Mouse (Mus musculus) frontal cortex, adult 2 months (tissue): Measurements from ENCODE around the gene Lrrc26. TPM values are rescaled to one million over a fixed set of nuclear protein-coding genes. Genes with fewer than 3 reads are reported as not detected.

Experiments
- DNase-seq, 2 experiments: peaks; one replicate each; pipeline ENCODE4 v3.0.0; 2022; ENCODE audit warnings: low spot score in 1 of 2; ENCODE audit errors: extremely low spot score in 1 of 2
- polyA plus RNA-seq: library from polyadenylated mRNA; depleted of rRNA; stranded (reverse); fragments of >200 nt; gene quantifications from 2 replicates; pipeline ENCODE4 v1.2.3, GENCODE M21; 2012; rRNA removed

Gene Lrrc26
- polyA plus RNA-seq, 1 experiment: not detected

DNA sequence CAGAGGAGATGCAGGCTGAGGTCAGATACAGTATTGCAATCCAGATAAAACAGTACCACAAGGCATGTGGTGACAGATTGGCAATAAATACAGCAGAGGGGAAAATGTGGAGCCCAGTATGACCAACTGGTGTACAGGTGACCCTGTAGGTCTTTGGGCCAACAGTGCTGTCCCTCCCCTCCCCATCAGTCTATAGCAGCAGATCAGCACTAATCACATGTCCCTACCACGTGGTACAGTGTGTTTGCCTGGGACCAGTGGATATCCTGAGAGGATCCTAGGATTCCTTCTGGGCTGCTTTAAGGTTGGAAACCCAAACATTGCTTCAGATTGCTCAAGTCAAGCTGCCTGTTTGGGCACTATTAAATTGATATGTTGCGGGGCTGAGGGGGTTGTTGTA, 43.9 kb downstream of the Lrrc26 start:
- no peak for DNase-seq

DNA sequence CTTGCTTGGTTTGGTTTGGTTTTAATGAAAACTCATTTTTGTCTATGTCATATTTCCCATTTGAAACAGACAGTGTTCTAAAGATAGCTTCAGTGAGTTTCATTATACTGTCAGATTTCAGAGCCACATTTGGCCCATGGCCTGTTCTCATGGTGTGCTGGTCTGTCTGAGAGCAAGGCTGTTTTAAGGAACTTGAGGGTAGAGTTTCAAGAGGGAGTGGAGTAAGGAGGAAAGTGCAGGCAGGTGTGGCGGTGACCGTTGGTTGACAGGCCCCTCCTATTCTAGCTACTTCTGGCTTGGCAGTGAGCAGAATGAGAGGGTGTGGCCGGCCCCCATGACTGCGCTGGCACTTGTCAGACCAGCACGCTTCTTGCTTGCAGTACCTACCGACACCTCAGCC, 48.6 kb downstream of the Lrrc26 start:
- DNase-seq: no peak

Other genes with a start within 250 kb of the Lrrc26 start
- gene Nsmf, start 235.6 kb upstream of the Lrrc26 start, polyA plus RNA-seq: 638 and 695 TPM in 2 replicates
- 0.08 TPM in 1 of 2 replicates, not detected in the other for gene Entpd8, start 209.6 kb upstream of the Lrrc26 start, polyA plus RNA-seq
- gene Noxa1, start 194.8 kb upstream of the Lrrc26 start, polyA plus RNA-seq: not detected in 2 replicates
- 38.7 and 39.1 TPM in 2 replicates for gene Nrarp, start 109.2 kb upstream of the Lrrc26 start, polyA plus RNA-seq
- 2.6 and 3.0 TPM in 2 replicates for gene Tor4a, start 93.0 kb upstream of the Lrrc26 start, polyA plus RNA-seq
- 60.2 and 65.6 TPM in 2 replicates for gene Nelfb, start 78.4 kb upstream of the Lrrc26 start, polyA plus RNA-seq
- gene Stpg3, start 75.3 kb upstream of the Lrrc26 start, polyA plus RNA-seq: 0.06 and 0.15 TPM in 2 replicates
- 0.16 and 0.19 TPM in 2 replicates for gene Fam166a, start 71.2 kb upstream of the Lrrc26 start, polyA plus RNA-seq
- gene Tubb4b, start 65.2 kb upstream of the Lrrc26 start, polyA plus RNA-seq: 499 and 548 TPM in 2 replicates
- gene Slc34a3, start 55.6 kb upstream of the Lrrc26 start, polyA plus RNA-seq: 0.08 and 0.15 TPM in 2 replicates
- gene Rnf224, start 53.1 kb upstream of the Lrrc26 start, polyA plus RNA-seq: not detected in 2 replicates
- 248 and 300 TPM in 2 replicates for gene Rnf208, start 47.7 kb upstream of the Lrrc26 start, polyA plus RNA-seq
- 0.24 and 0.53 TPM in 2 replicates for gene Cysrt1, start 47.5 kb upstream of the Lrrc26 start, polyA plus RNA-seq
- 15.8 and 16.4 TPM in 2 replicates for gene AL732309.1, start 43.1 kb upstream of the Lrrc26 start, polyA plus RNA-seq
- gene Tmem203, start 34.5 kb upstream of the Lrrc26 start, polyA plus RNA-seq: 29.8 and 31.1 TPM in 2 replicates
- 13.5 and 18.9 TPM in 2 replicates for gene Tprn, start 27.3 kb upstream of the Lrrc26 start, polyA plus RNA-seq
- gene Ssna1, start 17.5 kb upstream of the Lrrc26 start, polyA plus RNA-seq: 75.4 and 86.0 TPM in 2 replicates
- gene Anapc2, start 17.4 kb upstream of the Lrrc26 start, polyA plus RNA-seq: 69.9 and 79.0 TPM in 2 replicates
- not detected in 2 replicates for gene Tmem210, start 1.8 kb upstream of the Lrrc26 start, polyA plus RNA-seq
- 313 and 325 TPM in 2 replicates for gene Grin1, start 29.3 kb downstream of the Lrrc26 start, polyA plus RNA-seq
- 31.1 and 31.8 TPM in 2 replicates for gene Man1b1, start 42.4 kb downstream of the Lrrc26 start, polyA plus RNA-seq
- 62.5 and 63.9 TPM in 2 replicates for gene Dpp7, start 66.4 kb downstream of the Lrrc26 start, polyA plus RNA-seq
- 15.0 and 17.9 TPM in 2 replicates for gene Uap1l1, start 75.8 kb downstream of the Lrrc26 start, polyA plus RNA-seq
- gene Sapcd2, start 82.4 kb downstream of the Lrrc26 start, polyA plus RNA-seq: 3.9 and 5.3 TPM in 2 replicates
- gene Entpd2, start 106.0 kb downstream of the Lrrc26 start, polyA plus RNA-seq: 14.1 and 19.3 TPM in 2 replicates
- 383 and 426 TPM in 2 replicates for gene Npdc1, start 109.4 kb downstream of the Lrrc26 start, polyA plus RNA-seq
- gene Fut7, start 133.4 kb downstream of the Lrrc26 start, polyA plus RNA-seq: 0.40 and 0.67 TPM in 2 replicates
- gene Abca2, start 138.8 kb downstream of the Lrrc26 start, polyA plus RNA-seq: 107 TPM in 2 replicates
- 0.42 and 1.4 TPM in 2 replicates for gene Clic3, start 166.9 kb downstream of the Lrrc26 start, polyA plus RNA-seq
- gene Paxx, start 171.2 kb downstream of the Lrrc26 start, polyA plus RNA-seq: 110 and 114 TPM in 2 replicates
- 2,136 and 2,926 TPM in 2 replicates for gene Ptgds, start 180.1 kb downstream of the Lrrc26 start, polyA plus RNA-seq
- not detected in 2 replicates for gene Lcn12, start 204.0 kb downstream of the Lrrc26 start, polyA plus RNA-seq
- 64.7 and 72.3 TPM in 2 replicates for gene Fbxw5, start 210.8 kb downstream of the Lrrc26 start, polyA plus RNA-seq
- gene C8g, start 211.8 kb downstream of the Lrrc26 start, polyA plus RNA-seq: 2.5 and 2.8 TPM in 2 replicates